Mouse (Mus musculus) ES-E14 (cell line): ENCODE measurements at regions not wholly inside any gene's neighbourhood (a gene's known extent, or its start where the extent isn't known, plus 50 kb on each side); places are given as distances from the start of the nearest gene placed in this dataset.

Experiments
- CHD2 ChIP-seq: IDR thresholded peaks from 2 replicates; pipeline ENCODE4 v1.6.1; 2014; ENCODE audit warnings: mild to moderate bottlenecking, low read depth, low read length, inconsistent platforms
- MAFK ChIP-seq: IDR thresholded peaks from 2 replicates; pipeline ENCODE4 v1.6.1; 2014; ENCODE audit warnings: mild to moderate bottlenecking, low read depth, low read length, inconsistent platforms; ENCODE audit not compliant: insufficient read depth

DNA sequence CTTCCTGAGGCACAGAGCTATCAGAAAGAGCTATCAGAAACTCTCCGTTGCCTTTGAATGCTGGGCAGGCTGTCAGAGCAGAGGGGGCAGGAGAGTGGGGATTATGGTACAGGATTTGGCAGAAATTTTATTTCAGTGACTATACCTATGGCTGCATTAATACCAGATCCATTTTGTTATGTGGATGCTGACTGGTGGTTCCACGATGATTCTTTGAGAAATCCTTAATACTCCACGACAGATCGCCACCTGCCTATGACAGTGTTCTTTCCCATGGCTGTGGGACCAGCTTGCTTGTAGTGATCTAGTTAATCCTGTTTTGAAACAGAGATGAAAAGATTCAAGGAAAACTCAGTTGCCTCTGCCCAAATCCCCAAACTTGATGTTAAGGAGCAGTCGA, 255.6 kb downstream of the Tmem38b start:
- TF ChIP-seq MAFK, result no peak
- TF ChIP-seq CHD2, result no peak
